Mouse (Mus musculus) liver, embryonic 11.5 days (tissue): Measurements from ENCODE around the gene Zfp575. TPM values are rescaled to one million over a fixed set of nuclear protein-coding genes. Genes with fewer than 3 reads are reported as not detected.

Experiments used
- ATAC-seq: fragments of 200-750 bp; cut with Nextera tagmentation; replicated peaks from 2 replicates; pipeline ENCODE4 v1.8.0; 2017; ENCODE audit warnings: moderate number of reproducible peaks, mild to moderate bottlenecking, moderate TSS enrichment, moderate library complexity; ENCODE audit not compliant: low FRiP score
- DNase-seq: peaks from one replicate; pipeline ENCODE4 v3.0.0-alpha.2; 2017; ENCODE audit warnings: low spot score
- H3K27ac ChIP-seq: fragments of 300-500 bp; sonication (generic); 2 replicates; pipeline ENCODE4 v1.5.1; 2014; ENCODE audit warnings: mild to moderate bottlenecking, low read depth, low read length, control low read depth
- H3K27me3 ChIP-seq: fragments of 300-500 bp; sonication (generic); replicated peaks from 2 replicates; pipeline ENCODE4 v1.6.1; 2014; ENCODE audit warnings: low read length, mixed read lengths; ENCODE audit not compliant: control insufficient read depth, insufficient read depth
- H3K36me3 ChIP-seq: fragments of 300-500 bp; sonication (generic); 2 replicates; pipeline ENCODE4 v1.6.1; 2014; ENCODE audit warnings: mild to moderate bottlenecking, low read length, moderate library complexity, mixed read lengths; ENCODE audit not compliant: control insufficient read depth, insufficient read depth
- H3K4me1 ChIP-seq: fragments of 300-500 bp; sonication (generic); replicated peaks from 2 replicates; pipeline ENCODE4 v1.6.1; 2014; ENCODE audit warnings: low read length, mixed read lengths; ENCODE audit not compliant: control insufficient read depth, insufficient read depth
- H3K4me2 ChIP-seq: fragments of 300-500 bp; sonication (generic); 2 replicates; pipeline ENCODE4 v1.6.1; 2014; ENCODE audit warnings: mild to moderate bottlenecking, control low read depth, moderate library complexity
- H3K4me3 ChIP-seq: fragments of 300-500 bp; sonication (generic); 2 replicates; pipeline ENCODE4 v1.5.1; 2014; ENCODE audit warnings: low read depth, low read length, control low read depth
- H3K9ac ChIP-seq: fragments of 300-500 bp; sonication (generic); 2 replicates; pipeline ENCODE4 v1.6.1; 2014; ENCODE audit warnings: low read depth, low read length, control low read depth
- H3K9me3 ChIP-seq: fragments of 300-500 bp; sonication (generic); 2 replicates; pipeline ENCODE4 v1.6.1; 2016; ENCODE audit warnings: low read length, inconsistent platforms, mixed read lengths; ENCODE audit not compliant: control insufficient read depth
- WGBS: fragments of 180-500 bp; shearing (Covaris S2); extraction: QIAGEN DNeasy Blood & Tissue Kit; methylation state at CpG from one replicate; pipeline ENCODE4 v1.1.7; 2014; 5-methylcytosine and 5-hydroxymethylcytosine counted together
- polyA plus RNA-seq: library from polyadenylated mRNA; unstranded; fragments of >200 nt; fragmentation: Nextera tagmentation; extraction: Ambion mirVana; gene quantifications from 2 replicates; pipeline ENCODE4 v1.2.1, GENCODE M21; 2014

Gene Zfp575
- polyA plus RNA-seq, result 0.65 and 0.82 TPM in 2 replicates

DNA sequence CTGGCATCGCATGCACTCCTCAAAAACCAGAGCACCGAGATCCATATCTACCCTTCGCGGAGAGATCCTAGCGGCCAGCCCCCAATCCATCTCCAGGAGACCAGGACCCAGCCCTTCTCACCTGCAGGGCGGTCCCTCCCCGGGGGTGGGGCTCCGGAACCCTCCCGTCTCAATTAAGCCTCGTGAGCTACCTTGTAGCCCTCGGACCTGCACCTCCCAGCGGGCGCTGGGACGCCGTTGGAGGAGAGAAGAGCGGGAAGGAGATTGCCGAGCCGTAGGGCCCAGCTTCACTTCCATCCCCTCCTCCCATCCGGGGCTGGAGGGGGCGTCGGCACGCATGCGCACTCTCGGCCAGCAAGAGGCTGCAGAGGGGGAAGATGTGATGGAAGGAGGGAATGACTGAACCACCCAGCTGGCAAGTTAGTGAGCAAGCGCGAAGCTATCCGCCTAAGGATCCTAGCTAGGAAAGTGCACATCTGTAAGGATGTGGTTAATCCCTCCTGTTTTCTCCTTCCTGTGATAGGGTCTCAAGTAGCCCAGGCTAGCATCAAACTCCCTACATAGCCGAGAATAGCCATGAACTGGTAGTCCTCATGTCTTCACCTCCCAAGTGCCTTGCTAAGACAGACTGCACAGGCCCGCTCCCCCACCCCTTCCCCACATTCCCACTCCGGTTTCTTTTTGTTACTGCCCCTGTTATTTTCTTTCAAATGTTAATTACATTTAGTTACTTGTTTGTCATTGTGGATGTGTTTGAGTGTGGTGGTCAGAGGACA is at the start of gene Zfp575, which contains the start of gene Ethe1:
Gene Zfp575, minus strand, starts transcription at position 312 of the 776 bp plus-strand sequence.
Gene Ethe1, plus strand, starts transcription at position 214 of the 776 bp plus-strand sequence.
- no peak within 1 kb of the TSS for H3K27ac ChIP-seq
- WGBS, result 9% methylated on average over 30 of the region's 30 CpGs
- H3K4me1 ChIP-seq, result peaks cover 21% of the 10 kb centered on the region

DNA sequence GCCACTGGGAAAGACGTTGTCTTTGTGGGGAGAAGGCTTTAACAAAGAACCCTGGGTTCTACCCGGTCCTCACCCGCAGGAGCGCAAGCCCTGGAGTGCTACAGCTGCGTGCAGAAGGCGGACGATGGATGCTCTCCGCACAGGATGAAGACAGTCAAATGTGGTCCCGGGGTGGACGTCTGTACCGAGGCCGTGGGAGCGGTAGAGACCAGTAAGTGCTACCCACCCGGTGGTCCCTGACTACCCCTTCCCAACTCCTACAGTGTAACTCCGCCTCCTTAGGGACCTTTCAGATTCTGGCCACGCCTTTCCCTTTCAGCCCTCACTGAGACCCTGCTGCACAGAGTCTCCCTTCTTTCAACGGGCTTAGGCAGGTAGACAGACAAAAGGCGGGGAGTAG is 49.6 kb upstream of the Zfp575 start:
- no peak overlapping the region for H3K4me2 ChIP-seq
- ATAC-seq, result 0 out of 2 replicates have a peak, but pooled peaks have one; percentile 24

More for the DNA sequence above, at the start of gene Zfp575, which contains the start of gene Ethe1:
- Histone ChIP-seq H3K4me2 (peak within 1 kb of the TSS; percentile 83), H3K27me3 (peaks cover 32% of the 10 kb centered on the region), H3K9ac (no peak within 1 kb of the TSS; the same call in 1 of the 2 replicates), H3K9me3 (no peaks in the 10 kb centered on the region), H3K4me3 (peak within 1 kb of the TSS; percentile 56), H3K36me3 (no peaks in the 10 kb centered on the region)
- DNase-seq, result peak; percentile 62
- 0 out of 2 replicates have a peak, but pooled peaks have one; percentile 18 for ATAC-seq

DNA sequence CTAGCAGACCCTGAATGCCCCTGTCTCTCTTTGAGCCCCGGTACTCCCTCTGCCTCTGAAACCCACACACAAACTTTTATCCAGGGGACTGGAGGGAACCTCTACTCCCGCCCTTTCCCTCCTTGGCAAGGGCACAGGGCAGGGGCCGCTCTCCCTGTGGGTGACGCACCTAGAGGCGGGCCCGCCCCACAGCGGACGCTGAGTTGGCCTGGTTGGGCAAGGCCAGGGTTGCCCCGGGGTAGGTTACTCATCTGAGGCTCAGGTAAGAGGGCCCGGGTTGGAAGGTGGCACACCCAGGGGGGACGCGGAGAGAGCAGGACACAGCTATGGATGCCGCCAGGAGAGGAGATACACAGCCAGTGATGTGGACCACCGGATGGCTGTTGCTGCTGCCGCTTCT is 48.8 kb upstream of the Zfp575 start, which contains the start of gene Lypd3:
Gene Lypd3, plus strand, starts transcription at position 287 of the 400 bp plus-strand sequence.
- ATAC-seq (no peak), DNase-seq (no peak)
- H3K4me3 ChIP-seq, result peak within 1 kb of the TSS; percentile 10; the same call in 1 of the 2 replicates
- H3K27ac ChIP-seq, result no peak within 1 kb of the TSS
- no peaks in the 10 kb centered on the region for H3K9me3 ChIP-seq
- peaks cover 52% of the 10 kb centered on the region for H3K27me3 ChIP-seq
- H3K36me3 ChIP-seq, result no peaks in the 10 kb centered on the region
- H3K4me2 ChIP-seq, result peak within 1 kb of the TSS; percentile 92
- WGBS, result 26% methylated on average over 15 of the region's 15 CpGs
- H3K9ac ChIP-seq, result no peak within 1 kb of the TSS
- H3K4me1 ChIP-seq, result peaks cover 5% of the 10 kb centered on the region; the same call in 1 of the 2 replicates

More for the DNA sequence above, 49.6 kb upstream of the Zfp575 start:
- H3K4me1 ChIP-seq, result peaks cover 5% of the 10 kb centered on the region; the same call in 1 of the 2 replicates
- DNase-seq, result no peak
- no peak overlapping the region for H3K9ac ChIP-seq
- no peaks in the 10 kb centered on the region for H3K36me3 ChIP-seq
- no peaks in the 10 kb centered on the region for H3K9me3 ChIP-seq
- WGBS, result 7% methylated on average over 18 of the region's 18 CpGs
- H3K4me3 ChIP-seq, result peak overlapping the region; percentile 10; the same call in 1 of the 2 replicates
- H3K27me3 ChIP-seq, result peaks cover 52% of the 10 kb centered on the region
- H3K27ac ChIP-seq, result no peak overlapping the region

DNA sequence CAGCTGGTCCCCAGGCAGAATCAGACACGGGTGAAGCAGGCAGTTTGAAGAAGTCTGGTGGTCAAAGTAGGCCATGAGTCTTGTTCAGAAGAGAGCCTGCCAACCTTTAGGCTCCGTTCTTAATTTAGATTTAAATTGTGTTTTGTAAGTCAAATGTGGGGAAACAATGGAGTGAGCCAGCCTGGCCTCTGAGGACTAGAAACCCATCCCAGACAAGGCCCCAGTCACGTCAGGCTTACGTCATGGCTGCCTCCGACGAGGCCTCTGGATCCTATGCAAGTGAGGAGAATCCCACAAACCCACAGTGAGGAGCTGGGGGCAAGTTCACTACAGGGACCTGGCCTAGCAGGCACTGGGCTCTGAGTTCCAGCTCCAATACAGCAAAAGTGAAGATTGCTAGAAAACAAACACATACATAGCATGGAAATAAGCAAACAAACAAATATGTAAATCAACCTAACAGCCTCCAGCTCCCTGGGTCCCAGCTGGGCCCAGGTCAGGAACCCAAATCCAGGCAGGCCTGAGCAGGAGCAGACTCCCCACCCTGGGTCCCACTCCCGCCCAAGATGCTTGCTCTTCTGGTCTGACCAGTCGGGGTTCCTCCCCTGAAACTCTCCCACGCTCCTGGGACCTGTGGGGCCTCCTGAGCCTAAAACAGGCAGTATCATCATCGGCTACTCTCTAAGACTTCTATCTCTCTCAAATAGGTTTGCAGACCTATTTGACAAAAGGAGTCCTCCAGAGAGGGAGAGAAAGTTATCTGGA is 42.9 kb upstream of the Zfp575 start:
- WGBS, result 67% methylated on average over 10 of the region's 10 CpGs
- DNase-seq, result no peak

DNA sequence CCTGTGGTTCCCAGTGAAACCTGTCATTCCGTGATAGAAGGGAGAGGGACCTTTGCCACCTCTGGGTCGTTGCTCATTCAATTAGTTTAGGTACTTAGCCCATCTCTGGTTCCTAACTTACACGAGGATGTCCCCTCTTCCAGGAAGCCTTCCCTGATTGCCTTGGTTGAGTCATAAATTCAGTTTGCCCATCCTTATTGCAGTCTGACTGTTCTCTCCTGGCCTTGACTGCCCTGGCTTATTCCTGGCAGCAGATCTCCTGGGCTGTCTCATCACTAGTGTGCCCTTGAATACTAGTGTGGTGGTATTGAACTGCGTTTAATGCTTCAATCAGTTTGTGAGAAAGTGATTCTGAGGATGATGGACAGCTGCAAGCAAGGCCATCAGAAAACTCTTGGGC is 42.2 kb upstream of the Zfp575 start:
- Histone ChIP-seq H3K27ac (no peak overlapping the region), H3K27me3 (no peaks in the 10 kb centered on the region), H3K4me2 (no peak overlapping the region), H3K9me3 (no peaks in the 10 kb centered on the region), H3K4me1 (peaks cover 6% of the 10 kb centered on the region; the same call in 1 of the 2 replicates), H3K36me3 (no peaks in the 10 kb centered on the region), H3K4me3 (no peak overlapping the region), H3K9ac (no peak overlapping the region)
- WGBS, result 69% methylated on average over 4 of the region's 4 CpGs
- no peak for DNase-seq
- no peak for ATAC-seq

More for the DNA sequence above, 42.9 kb upstream of the Zfp575 start:
- Histone ChIP-seq H3K4me1 (peaks cover 6% of the 10 kb centered on the region; the same call in 1 of the 2 replicates), H3K9me3 (no peaks in the 10 kb centered on the region), H3K36me3 (no peaks in the 10 kb centered on the region), H3K27ac (no peak overlapping the region), H3K4me2 (no peak overlapping the region), H3K27me3 (no peaks in the 10 kb centered on the region), H3K4me3 (no peak overlapping the region), H3K9ac (no peak overlapping the region)
- no peak for ATAC-seq

DNA sequence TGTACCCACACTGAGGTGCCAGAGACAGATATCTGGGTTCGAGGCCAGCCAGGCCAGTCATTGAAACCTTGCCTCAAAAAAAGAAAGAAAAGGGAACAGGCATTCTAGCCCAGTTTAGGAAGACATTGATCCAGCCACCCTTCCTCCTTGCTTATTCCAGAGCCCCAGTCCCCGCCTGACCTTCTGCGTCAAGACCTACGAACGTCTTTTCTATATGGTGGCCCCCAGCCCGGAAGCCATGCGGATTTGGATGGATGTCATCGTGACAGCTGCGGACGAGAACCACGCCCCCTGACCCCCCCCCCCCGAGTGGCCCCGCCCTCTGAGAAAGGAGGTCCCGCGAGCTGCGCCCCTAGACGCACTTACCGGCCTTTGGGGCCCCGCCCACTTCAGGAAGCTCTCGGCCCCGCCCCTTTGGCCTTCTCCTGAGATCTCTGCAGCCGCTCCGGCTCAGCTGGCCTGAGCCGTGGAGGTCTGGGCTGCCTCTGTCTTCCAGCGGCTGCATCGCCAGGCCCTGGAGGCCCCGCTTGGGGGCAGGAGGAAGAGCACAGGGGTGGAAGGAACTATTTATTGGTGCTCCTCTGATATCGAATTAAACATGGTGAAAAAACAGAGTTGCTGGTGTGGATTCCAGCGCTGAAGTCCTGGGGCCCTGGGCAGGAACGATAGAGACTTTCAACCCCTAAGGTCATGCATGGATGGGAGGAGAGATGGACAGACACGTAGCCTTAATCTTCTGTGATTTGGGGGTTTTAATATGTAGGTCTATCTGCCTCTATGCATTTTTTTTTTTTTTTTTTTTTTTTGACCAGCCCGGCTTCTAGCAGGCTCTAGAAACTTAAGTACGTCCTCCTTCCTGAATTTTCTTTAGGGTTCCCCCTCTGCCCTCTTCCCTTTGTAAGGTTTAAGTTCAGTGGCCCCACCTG is 41.5 kb upstream of the Zfp575 start:
- Histone ChIP-seq H3K4me2 (peak overlapping the region; percentile 74), H3K9me3 (no peaks in the 10 kb centered on the region), H3K27me3 (no peaks in the 10 kb centered on the region), H3K4me1 (peaks cover 6% of the 10 kb centered on the region; the same call in 1 of the 2 replicates), H3K36me3 (no peaks in the 10 kb centered on the region), H3K27ac (no peak overlapping the region), H3K4me3 (peak overlapping the region; percentile 25), H3K9ac (peak overlapping the region; percentile 60)
- 10% methylated on average over 32 of the region's 33 CpGs for WGBS
- DNase-seq, result peak; percentile 85
- ATAC-seq, result peak; percentile 91

DNA sequence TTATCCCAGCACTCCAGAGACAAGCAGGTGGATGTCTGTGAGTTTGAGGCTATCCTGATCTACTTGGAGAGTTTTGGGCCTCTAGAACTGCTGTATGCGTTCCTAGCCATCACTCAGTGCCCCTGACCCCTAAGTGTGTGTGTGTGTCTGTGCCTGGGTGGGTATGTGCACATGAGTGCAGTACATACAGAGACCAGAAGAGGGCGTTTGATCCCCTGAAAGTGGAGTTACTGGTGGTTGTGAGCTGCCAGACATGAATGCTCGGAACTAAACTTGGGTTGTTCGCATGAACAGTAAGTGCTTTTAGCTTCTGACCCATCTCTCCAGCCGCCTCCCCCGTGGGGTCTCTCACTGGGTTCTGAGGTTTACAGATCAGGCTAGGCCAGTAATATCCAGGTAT is 35.5 kb upstream of the Zfp575 start:
- Histone ChIP-seq H3K36me3 (peaks cover 4% of the 10 kb centered on the region), H3K27me3 (no peaks in the 10 kb centered on the region), H3K27ac (no peak overlapping the region), H3K4me1 (no peaks in the 10 kb centered on the region; the same call in 1 of the 2 replicates), H3K4me3 (no peak overlapping the region), H3K9ac (no peak overlapping the region), H3K4me2 (no peak overlapping the region), H3K9me3 (peaks cover 4% of the 10 kb centered on the region; the same call in 1 of the 2 replicates)
- ATAC-seq, result no peak
- DNase-seq, result no peak
- 75% methylated on average over 6 of the region's 6 CpGs for WGBS
